Mouse (Mus musculus): Measurements from ENCODE around the gene Nudt15. TPM values are rescaled to one million over a fixed set of nuclear protein-coding genes. Genes with fewer than 3 reads are reported as not detected.

Nudt15 gene
- total RNA-seq (2023): 1 to 10 TPM; 3.7 to 4.5 TPM

GRCm38 (mm10) chr14:73548051-73548450 is at the start of gene Nudt15:
Gene Nudt15 (minus strand): TSS chr14:73548242.

GRCm38 (mm10) chr14:73524766-73525448 is 23.1 kb downstream of the Nudt15 start, which contains the start of gene Sucla2:
Gene Sucla2 (plus strand): TSS chr14:73525319.

GRCm38 (mm10) chr14:73509765-73510423 is 38.1 kb downstream of the Nudt15 start, which contains the start of gene Med4:
Gene Med4 (plus strand): TSS chr14:73510025.

Other genes with a start within 250 kb of the Nudt15 start
- 10 to 100 TPM; 58.1 to 58.8 TPM for gene Rb1, start 222.4 kb downstream of the Nudt15 start, total RNA-seq (2023)
- 1,000 to 10,000 TPM; 1,089 to 1,123 TPM for gene Itm2b, start 163.0 kb downstream of the Nudt15 start, total RNA-seq (2023)
- gene Med4, start 38.2 kb downstream of the Nudt15 start, total RNA-seq (2023): 10 to 100 TPM; 27.6 to 29.8 TPM
- gene Sucla2, start 22.9 kb downstream of the Nudt15 start, total RNA-seq (2023): 10 to 100 TPM; 28.8 to 32.1 TPM
- not detected for gene Gm21750, start 113.0 kb upstream of the Nudt15 start, total RNA-seq (2023)